Mouse (Mus musculus) layer of hippocampus, postnatal 25 days (tissue): ENCODE data around the gene Zbtb48. TPM values are rescaled to one million over a fixed set of nuclear protein-coding genes. Genes with fewer than 3 reads are reported as not detected.
"Not testable (repeated sequence)": the region's sequence is repeated elsewhere in the genome, so short reads cannot be mapped to it uniquely, and the experiment has no call there.

Source experiments
- DNase-seq, 2 experiments: peaks; one replicate each; pipeline ENCODE4 v3.0.0; 2022; ENCODE audit warnings: mixed read lengths in 2 of 2, low spot score in 1 of 2; ENCODE audit errors: extremely low spot score in 1 of 2
- total RNA-seq, 2 experiments: library from RNA; stranded (reverse); gene quantifications; 2 replicates each; pipeline ENCODE4 v1.2.3; 2021

The Zbtb48 gene
- 10 to 100 TPM; 11.0 to 15.8 TPM for total RNA-seq

- DNase-seq, result peak; percentile 84 to 85
Observed at GRCm38 (mm10) chr4:152027524-152027923, at the start of gene Zbtb48. Zbtb48 (minus strand) TSS chr4:152027671.

DNA sequence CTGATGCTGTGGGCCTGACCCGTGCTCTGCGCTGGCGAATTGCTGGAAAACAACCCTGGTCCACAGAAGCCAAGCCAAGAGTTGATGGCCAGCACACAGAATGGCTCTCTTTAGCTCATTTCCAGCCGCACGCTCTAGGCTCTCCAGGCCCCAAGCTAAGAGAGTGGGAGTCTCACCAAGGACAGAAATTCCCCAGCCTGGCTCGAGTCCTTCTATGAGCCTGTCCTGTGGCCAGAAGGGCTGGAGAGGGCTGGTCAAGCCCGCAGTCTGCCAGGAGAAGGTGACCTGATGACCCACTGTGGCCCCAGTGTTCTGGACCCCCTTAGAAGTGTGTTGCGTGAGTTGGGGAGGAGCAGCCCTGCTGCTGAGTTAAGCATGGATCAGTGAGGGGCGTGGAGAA, 49.7 kb upstream of the Zbtb48 start:
- no peak for DNase-seq

- DNase-seq, result no peak
Observed at GRCm38 (mm10) chr4:152074548-152074947, 47.1 kb upstream of the Zbtb48 start.

DNA sequence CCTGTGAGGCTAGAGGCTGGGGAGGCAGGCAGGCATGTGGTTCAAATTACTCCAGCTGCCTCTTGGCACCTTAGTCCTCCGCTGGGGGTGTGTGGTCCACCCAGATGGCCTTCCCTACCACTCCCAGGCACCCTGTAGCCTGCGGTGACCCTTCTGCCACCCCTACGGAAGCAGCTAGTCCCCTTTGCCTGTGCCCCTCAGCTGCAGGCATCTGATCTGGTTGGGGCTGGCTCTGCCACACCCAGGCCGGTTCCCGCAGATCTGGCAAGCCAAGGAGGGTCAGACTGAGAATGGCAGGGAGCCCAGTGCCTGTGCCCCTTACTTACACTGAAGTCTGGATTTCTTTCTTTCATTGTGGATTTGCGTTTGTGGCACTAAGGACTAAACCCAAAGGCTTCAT, 46.2 kb upstream of the Zbtb48 start:
- DNase-seq, result no peak

- DNase-seq, result no peak
Observed at GRCm38 (mm10) chr4:152072655-152073054, 45.2 kb upstream of the Zbtb48 start.

DNA sequence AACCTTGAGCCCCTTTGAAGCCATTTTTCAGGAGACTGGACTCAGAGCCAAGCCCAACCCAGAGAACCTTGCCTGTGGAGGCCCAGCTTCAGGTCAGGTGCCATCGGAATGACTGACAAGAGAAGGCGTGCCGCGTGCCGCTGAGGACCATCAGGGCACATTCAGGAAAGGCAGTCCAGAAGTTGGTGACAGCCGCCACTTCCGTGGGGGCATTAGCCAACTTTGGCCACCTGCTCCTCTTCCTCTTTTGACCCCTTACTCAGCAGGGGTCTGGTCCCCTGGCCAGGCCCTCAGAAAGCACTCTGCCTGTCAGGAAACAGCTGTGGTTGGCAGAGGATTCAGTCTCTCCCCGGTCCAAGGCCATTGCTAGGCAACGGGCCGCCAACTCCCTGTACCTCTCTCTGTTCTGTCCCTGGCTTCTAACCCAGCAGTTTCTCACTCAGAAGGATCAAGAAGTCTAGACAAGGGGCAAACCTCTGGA, 44.7 kb upstream of the Zbtb48 start, which contains the start of gene Plekhg5:
Plekhg5 (plus strand) TSS at position 378 of the 481 bp plus-strand sequence.
- DNase-seq, result peak in 1 of 2 experiments; percentile 22

DNA sequence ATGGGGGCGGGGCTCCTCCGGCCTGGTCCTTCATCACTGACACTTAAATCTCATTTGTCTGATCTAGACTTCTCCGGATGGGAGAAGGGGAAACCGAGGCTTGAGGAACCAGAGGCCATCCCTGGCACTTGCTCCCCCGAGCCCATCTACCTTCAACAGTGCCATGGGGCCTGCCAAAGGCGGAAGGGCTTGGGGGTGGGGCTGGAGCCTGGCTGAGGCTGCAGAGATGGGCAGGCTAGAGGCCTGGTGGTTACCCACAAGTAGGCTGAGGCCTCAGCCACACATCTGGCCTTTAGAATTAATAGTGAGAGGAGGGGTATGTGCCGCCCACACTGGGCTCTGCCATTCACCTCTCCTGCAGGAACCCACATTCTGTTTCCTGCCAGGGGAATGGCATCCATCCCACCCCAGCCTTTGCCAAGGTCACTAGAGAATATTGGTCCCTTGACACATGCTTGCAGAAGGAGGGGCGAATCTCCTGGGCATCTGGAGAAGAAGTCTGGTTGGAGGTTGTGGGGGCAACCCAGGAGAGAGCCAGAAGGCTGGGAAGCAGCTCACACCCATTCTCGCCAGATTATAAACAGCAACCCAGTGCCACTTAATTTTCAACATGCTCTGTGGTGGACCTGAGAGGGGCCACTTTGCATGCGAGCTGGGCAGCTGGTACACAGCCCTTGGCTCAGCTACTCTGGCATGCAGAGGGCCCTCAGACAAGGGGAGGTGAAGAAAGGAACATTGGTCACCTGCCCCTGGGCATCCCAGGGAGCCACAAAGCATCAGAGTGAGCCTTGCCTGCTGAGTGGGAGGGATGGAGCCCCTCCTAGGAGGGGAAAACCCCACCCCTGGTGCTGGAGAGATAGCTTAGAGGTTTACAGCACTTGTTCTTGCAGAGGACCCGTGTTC, 43.3 kb upstream of the Zbtb48 start:
- DNase-seq, result no peak

DNA sequence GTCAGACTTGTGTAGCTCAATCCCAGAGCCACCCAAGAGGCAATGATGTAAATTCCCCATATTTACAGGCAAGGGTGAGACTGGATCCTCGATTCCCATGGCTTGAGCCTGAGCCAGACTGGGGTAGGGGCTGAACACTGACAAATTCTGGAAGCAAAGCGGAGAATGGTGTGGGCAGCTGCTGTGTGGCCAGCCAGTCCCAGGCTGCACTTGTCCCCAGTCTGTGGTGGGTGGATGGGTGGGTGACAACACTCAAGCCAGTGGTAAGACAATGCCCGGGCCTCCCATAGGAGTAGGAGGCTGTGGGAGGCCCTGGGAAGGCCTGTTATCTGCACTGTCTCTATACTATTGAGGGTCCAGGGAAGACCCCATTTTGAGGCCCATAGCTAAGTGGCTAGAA, 41.8 kb upstream of the Zbtb48 start:
- no peak for DNase-seq

GRCm38 (mm10) chr4:152068166-152068724, 40.8 kb upstream of the Zbtb48 start:
- no peak for DNase-seq

DNA sequence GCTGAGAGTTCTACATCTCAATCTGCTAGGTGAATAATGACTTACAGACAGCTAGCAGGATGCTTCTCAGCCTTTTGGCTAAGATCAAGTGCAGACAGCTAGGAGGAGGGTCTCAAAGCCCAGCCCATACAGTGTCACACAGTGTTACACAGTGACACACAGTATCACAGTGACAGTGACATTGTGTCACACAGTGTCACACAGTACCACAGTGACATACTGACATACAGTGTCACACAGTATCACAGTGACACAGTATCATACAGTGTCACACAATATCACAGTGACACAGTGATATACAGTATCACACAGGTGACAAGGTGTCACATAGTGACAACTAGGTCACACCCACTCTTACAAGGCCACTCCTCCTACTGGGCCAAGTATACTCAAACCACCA, 39.8 kb upstream of the Zbtb48 start:
- no peak for DNase-seq

DNA sequence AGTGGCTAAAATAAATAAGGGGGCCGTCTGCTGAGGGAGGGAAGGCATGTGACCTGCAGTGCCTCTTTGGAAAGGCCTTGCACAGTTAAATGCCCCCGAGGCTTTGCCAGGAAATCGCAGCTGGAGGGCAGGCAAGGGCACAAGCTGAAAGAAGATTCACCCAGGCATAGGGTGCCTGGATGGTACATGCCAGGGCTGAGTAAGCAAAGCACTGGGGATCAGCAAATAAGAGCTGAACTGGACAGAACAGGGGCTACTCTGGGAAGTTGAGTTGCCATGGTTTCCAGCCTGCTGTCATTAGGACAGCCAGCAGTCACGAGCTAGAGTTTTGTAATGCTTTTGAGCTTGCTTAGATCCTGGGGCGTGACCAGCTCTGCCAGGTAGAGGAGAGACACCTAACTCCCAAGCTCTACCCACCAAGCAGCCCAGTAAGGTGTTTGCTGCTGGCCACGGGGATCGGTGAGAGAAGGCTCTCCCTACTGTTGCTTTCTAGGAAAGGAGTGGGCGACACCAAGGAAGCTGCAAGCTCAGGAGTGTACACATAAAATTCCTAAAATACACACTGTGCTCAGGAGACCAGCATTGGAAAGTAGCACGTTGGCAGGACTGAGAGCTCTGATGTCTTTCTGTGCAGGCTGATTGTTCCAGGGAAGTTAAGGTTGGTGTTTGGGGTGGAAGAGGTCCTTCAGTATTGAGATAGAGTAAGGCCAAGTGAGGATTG, 35.1 kb upstream of the Zbtb48 start:
- DNase-seq, result no peak

DNA sequence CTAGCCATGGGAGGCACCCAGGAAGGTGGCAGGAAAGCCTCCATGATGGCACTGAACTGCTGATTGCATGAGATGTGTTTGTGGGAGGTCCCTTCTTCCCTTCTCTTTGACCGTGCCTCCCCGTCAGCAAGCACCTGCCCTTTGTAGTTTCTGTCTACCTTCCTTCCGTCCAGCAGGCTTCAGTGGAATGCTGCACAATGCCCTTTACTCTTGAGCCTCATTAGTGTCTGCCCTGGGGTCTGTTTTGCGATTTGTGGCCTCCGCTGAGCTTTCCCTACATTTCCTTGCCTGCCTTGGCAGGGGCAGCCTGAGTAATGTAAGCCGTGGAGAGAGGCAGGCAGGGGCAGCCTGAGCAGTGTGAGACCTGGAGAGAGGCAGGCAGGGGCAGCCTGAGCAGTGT, 17.1 kb upstream of the Zbtb48 start:
- no peak for DNase-seq

DNA sequence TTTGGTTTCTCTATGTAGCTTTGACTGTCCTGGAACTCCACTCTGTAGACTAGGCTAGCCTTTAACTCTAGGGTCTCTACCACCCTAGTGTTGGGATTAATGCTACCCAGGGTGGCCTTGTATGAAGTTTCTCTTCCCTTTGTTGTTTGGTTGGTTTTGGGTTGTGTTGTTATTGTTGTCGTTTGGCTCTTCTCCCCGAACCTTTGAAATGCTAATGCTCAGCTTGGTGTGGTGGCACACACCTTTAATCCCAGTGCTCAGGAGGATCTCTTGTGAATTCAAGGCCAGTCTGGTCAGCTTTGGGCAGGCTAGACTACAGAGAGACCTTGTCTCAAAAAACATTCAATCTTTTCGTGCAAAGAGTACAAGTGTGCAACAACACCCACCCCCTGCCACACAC, 15.7 kb upstream of the Zbtb48 start:
- DNase-seq, result no peak

DNA sequence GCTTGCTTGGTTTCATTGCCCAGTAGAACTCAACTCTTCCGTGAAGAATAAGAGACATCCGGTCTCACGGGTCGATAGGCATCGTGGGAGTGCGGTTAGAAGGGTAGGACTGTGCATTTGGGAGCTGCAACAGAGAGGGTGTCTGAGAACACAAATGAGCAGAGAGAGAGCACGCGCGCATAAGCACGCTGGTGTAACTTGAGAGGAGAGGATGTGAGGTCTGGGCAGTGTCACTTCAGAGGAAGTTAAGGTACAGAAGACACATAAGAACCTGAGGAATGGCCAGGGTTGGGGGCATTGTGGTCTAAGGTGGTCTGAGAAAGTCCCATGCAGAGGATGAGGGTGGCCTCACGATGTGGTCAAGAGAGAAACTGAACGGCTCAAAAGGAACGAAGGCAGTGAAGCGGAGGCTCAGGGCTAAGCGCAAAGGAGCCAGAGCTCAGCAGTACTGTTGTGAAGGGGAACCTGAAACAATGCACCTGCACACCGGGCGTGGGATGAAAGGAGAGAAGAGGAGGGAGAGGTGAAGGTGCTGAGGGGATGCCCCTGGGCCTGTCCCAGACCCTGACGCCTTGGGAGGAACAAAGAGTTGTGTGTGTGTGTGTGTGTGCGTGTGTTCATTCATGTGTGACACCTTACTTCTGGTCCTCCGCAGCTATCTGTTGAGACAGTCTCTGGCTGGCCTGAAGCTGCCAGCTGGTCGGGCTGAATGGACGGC, 14.6 kb upstream of the Zbtb48 start:
- no peak for DNase-seq

- no peak for DNase-seq
Observed at GRCm38 (mm10) chr4:152039831-152040310, 12.4 kb upstream of the Zbtb48 start.

DNA sequence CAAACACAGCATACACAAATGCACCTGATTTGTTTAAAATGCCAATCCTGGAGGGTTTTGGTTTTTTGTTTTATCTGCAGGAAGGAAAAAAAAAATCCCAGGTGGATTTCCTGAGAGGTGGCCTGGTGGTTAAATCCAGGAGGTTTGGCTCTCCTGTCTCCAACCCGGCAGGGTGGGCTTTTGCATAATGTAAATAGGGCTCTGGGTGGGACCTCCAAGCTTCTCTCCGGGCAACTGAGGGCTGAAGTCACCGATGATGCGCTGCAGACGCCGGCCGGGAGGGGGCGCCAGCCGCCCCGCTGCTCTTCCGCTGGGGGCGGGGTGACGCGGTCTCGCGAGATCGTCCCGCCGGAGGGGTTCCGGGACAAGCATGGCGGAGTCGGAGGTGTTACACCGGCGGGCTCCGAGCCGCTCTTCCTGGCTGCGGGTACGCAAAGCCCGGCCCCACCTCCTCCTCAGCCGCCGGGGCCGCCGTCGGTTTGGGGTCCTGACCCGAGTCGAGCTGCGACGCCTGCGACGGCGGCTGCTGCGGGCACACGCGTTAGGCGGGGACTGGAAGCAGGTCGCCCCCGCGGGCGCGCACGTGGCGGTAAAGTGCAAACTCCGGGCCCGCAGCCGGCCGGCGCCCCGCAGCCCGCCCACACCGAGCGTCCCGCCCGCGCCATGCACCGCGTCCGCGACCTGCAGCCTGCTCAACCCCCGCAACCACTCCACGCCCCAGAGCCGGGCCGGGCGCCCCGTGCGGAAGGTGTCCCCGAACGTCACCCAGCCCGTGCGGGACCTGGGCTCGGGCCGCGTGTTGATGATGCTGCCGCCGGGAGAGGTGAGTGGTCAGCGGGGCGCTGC, 11.7 kb upstream of the Zbtb48 start, which contains the start of gene Nol9:
Nol9 (plus strand) TSS at position 337 of the 846 bp plus-strand sequence.
- peak; percentile 95 to 97 for DNase-seq

DNA sequence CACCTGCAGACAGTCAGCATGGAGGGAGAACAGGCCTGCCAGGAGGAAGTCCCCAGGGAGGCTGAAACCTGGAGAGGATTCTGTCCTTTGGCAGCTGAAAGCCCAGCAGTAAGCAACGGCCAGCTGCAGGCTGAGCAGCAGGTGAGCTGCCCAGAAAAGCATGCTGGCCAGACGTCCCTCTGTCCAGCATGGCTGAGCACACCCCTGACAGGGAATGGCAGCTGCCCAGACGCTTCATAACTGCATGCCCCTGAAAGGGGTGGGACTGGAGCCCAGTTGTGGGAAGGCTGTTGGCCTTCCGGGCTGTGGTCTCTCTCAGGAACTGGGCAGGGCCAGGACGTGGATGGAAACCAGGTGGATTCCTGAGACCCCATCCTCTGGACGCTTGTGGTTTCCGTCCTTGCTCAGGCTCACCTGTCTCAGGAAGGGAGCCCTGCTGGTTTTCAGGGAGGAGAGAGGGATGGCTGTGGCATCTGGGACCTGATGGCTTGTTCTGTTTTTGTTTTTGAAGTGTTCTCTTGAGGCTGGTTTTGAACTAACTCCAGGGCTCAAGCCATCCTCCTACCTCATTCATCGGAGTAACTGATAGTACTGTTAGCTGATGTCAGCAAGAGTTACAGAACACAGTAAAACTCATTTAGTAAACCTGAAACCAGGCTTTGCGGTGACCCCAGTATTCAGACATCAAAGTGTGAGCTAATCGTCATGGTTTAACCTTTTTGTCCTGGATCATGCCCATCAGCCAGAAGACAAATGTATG, 10.9 kb upstream of the Zbtb48 start, which contains the start of gene Tas1r1:
Tas1r1 (minus strand) TSS at position 344 of the 760 bp plus-strand sequence.
- DNase-seq, result no peak

DNA sequence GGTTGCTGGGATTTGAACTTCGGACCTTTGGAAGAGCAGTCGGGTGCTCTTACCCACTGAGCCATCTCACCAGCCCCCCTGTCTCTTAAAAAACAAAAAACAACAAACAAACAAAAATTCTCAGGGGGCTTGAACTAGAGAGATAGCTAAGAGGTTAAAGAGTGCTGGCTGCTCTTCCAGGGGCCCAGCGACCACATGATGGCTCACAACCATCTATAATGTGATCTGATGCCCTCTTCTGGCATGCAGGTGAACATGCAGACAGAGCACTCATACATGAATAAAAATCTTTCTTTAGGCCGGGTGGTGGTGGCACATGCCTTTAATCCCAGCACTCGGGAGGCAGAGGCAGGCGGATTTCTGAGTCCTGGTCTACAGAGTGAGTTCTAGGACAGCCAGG, 9.0 kb upstream of the Zbtb48 start:
- DNase-seq, result not testable (repeated sequence)
